Mouse (Mus musculus): ENCODE measurements around the gene Fxyd2. TPM values are rescaled to one million over a fixed set of nuclear protein-coding genes. Genes with fewer than 3 reads are reported as not detected.

Fxyd2 gene
- polyA plus RNA-seq, 1 experiment, result 10.6 TPM

- TF ChIP-seq POLR2A (IDR thresholded peaks at IDR 0.05; ENCODE audit: borderline replicate concordance, control insufficient read depth, low read depth, low read length), result no peak
- no peak for TF ChIP-seq CTCF (IDR thresholded peaks at IDR 0.05; ENCODE audit: control insufficient read depth, insufficient read depth, low read length)
- H3K4me3 ChIP-seq (replicated peaks; ENCODE audit: control insufficient read depth, low read depth, low read length), result no peak overlapping the region
- WGBS, result 90% methylated on average over 10 of the region's 10 CpGs
- no peaks in the 10 kb centered on the region for H3K4me1 ChIP-seq (ENCODE audit: control insufficient read depth, insufficient read depth, low read length)
- H3K27ac ChIP-seq (ENCODE audit: control insufficient read depth, insufficient read depth, low read depth, low read length, poor library complexity), result no peak overlapping the region
These were observed 54.6 kb downstream of the Fxyd2 start for GRCm38 (mm10) chr9:45454032-45454431.

- no peaks in the 10 kb centered on the region for H3K4me1 ChIP-seq (ENCODE audit: control insufficient read depth, insufficient read depth, low read length)
- no peak for TF ChIP-seq CTCF (IDR thresholded peaks at IDR 0.05; ENCODE audit: control insufficient read depth, insufficient read depth, low read length)
- TF ChIP-seq POLR2A (IDR thresholded peaks at IDR 0.05; ENCODE audit: borderline replicate concordance, control insufficient read depth, low read depth, low read length), result no peak
- 62% methylated on average over 8 of the region's 8 CpGs for WGBS
- H3K27ac ChIP-seq (ENCODE audit: control insufficient read depth, insufficient read depth, low read depth, low read length, poor library complexity), result no peak overlapping the region
- no peak overlapping the region for H3K4me3 ChIP-seq (replicated peaks; ENCODE audit: control insufficient read depth, low read depth, low read length)
These were observed 55.6 kb downstream of the Fxyd2 start for GRCm38 (mm10) chr9:45454889-45455610.

GRCm38 (mm10) chr9:45457200-45457599 is 57.7 kb downstream of the Fxyd2 start:
- TF ChIP-seq CTCF (IDR thresholded peaks at IDR 0.05; ENCODE audit: control insufficient read depth, insufficient read depth, low read length), result no peak
- TF ChIP-seq POLR2A (IDR thresholded peaks at IDR 0.05; ENCODE audit: borderline replicate concordance, control insufficient read depth, low read depth, low read length), result no peak
- Histone ChIP-seq H3K4me3 (replicated peaks; ENCODE audit: control insufficient read depth, low read depth, low read length) (no peak overlapping the region), H3K4me1 (ENCODE audit: control insufficient read depth, insufficient read depth, low read length) (no peaks in the 10 kb centered on the region), H3K27ac (ENCODE audit: control insufficient read depth, insufficient read depth, low read depth, low read length, poor library complexity) (no peak overlapping the region)
- 15% methylated on average over 7 of the region's 7 CpGs for WGBS

- no peak for TF ChIP-seq POLR2A (IDR thresholded peaks at IDR 0.05; ENCODE audit: borderline replicate concordance, control insufficient read depth, low read depth, low read length)
- TF ChIP-seq CTCF (IDR thresholded peaks at IDR 0.05; ENCODE audit: control insufficient read depth, insufficient read depth, low read length), result no peak
- Histone ChIP-seq H3K4me1 (ENCODE audit: control insufficient read depth, insufficient read depth, low read length) (no peaks in the 10 kb centered on the region; the same call in 1 of the 2 replicates), H3K4me3 (replicated peaks; ENCODE audit: control insufficient read depth, low read depth, low read length) (no peak overlapping the region)
These were observed 58.9 kb downstream of the Fxyd2 start for GRCm38 (mm10) chr9:45458363-45458762.

More at GRCm38 (mm10) chr9:45458363-45458762, 58.9 kb downstream of the Fxyd2 start:
- H3K27ac ChIP-seq (ENCODE audit: control insufficient read depth, insufficient read depth, low read depth, low read length, poor library complexity), result no peak overlapping the region
- WGBS, result 78% methylated on average over 14 of the region's 14 CpGs

Other genes with a start within 250 kb of the Fxyd2 start
- not detected in 2 replicates for gene BC049352, start 217.7 kb upstream of the Fxyd2 start, polyA plus RNA-seq (2011; ENCODE audit: insufficient read depth, insufficient read length, low replicate concordance, missing spikeins)
- not detected in 2 replicates for gene Tmprss4, start 195.6 kb upstream of the Fxyd2 start, polyA plus RNA-seq (2011; ENCODE audit: insufficient read depth, insufficient read length, low replicate concordance, missing spikeins)
- 16.0 and 32.8 TPM in 2 replicates for gene Il10ra, start 130.5 kb upstream of the Fxyd2 start, polyA plus RNA-seq (2011; ENCODE audit: insufficient read depth, insufficient read length, low replicate concordance, missing spikeins)
- gene Tmprss13, start 80.6 kb upstream of the Fxyd2 start, polyA plus RNA-seq (2011; ENCODE audit: insufficient read depth, insufficient read length, low replicate concordance, missing spikeins), result 0.59 and 1.5 TPM in 2 replicates
- gene Fxyd6, start 29.5 kb upstream of the Fxyd2 start, polyA plus RNA-seq (2011; ENCODE audit: insufficient read depth, insufficient read length, low replicate concordance, missing spikeins), result 0.85 TPM in 1 of 2 replicates, not detected in the other
- gene Dscaml1, start 27.0 kb downstream of the Fxyd2 start, polyA plus RNA-seq (2011; ENCODE audit: insufficient read depth, insufficient read length, low replicate concordance, missing spikeins), result not detected in 2 replicates

Data from bone marrow, adult 2 months (tissue).